Mouse (Mus musculus): ENCODE data around the gene Pacsin1.

DNA sequence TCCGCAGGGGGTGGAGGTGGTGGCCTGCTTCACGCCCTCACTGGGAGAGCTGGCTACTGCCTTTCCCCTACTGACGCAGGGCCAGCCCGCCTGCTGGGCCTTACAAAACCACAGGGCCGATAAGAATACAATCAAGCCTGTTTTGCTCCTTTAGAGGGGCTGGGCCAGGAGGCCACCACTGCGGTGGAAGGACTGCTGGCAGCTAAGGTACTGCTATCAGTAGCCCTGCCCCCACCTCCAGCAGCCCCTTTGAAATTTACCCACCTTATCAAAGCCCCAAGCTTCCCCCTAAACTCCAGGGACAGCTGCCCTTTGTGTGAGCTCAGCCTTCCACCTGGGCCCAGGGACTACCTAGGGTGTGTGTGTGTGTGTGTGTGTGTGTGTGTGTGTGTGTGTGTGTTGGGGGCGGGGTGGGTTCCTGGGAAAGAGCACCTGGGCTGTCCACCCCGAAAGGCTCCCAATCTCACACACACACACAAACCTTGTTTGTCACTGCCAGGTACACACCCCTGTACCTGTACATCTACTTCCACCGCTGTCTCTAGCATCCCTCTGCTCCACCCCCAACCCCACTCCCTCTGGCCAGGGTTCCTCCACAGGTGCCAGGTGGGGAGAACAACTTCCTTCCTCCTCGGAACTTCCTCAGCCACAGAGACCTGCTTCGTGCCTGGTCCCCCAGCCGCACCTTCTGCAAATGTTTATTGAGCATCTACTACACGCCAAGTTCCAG lies 79.2 kb downstream of the Pacsin1 start:
- TF ChIP-seq CTCF (IDR thresholded peaks at IDR 0.05; ENCODE audit: low read depth) (no peak), EP300 (IDR thresholded peaks at IDR 0.05; ENCODE audit: low read depth) (no peak)

All from liver, embryonic 14.5 days (tissue).